Mouse (Mus musculus): ENCODE data around the gene Srxn1.

GRCm38 (mm10) chr2:152069434-152069786 lies 35.9 kb upstream of the Srxn1 start:
- no peak for TF ChIP-seq CTCF (IDR thresholded peaks at IDR 0.05; ENCODE audit: borderline replicate concordance, extremely low read depth, insufficient read depth, insufficient read length)
- TF ChIP-seq POLR2A (IDR thresholded peaks at IDR 0.05; ENCODE audit: borderline replicate concordance, extremely low read depth, insufficient read depth, insufficient read length, poor library complexity, severe bottlenecking), result no peak

Measured in brain, embryonic 14.5 days (tissue).